Mouse (Mus musculus) gastrocnemius, adult 18-20 months (tissue): ENCODE measurements around the gene Awat1. TPM values are rescaled to one million over a fixed set of nuclear protein-coding genes. Genes with fewer than 3 reads are reported as not detected.

Experiments
- DNase-seq: peaks from one replicate; pipeline ENCODE4 v3.0.0; 2021; ENCODE audit warnings: low spot score
- long read RNA-seq, 2 experiments: library from polyadenylated mRNA; stranded (forward); transcript quantifications; one replicate each; pipeline ENCODE4 v2.0.0; 2021
- total RNA-seq, 2 experiments: library from RNA; stranded (reverse); gene quantifications; 2 replicates each; pipeline ENCODE4 v1.2.3; 2021

Gene Awat1
- total RNA-seq: not detected
- long read RNA-seq, experiment 1: 0 reads
- long read RNA-seq, experiment 2: 0 reads

DNA sequence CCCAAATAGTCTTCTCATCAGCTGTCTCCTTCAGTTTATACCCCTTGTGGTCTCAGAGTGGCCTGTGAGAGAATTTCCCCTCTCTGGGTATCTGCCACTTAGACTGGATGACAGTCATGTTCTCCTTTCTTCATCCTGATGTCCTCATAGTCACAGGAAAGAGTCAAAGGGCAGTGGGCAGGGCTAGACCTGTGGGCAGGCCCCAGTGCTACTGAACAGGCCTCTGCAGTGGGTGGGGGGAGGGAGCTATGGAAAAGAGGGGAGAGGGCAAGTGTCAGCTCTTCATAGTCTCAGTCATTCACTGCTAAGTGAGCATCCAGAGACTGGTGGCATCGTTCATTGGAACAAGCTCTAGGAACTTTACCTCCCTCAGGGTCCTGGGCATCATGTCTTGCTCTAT, at the start of gene Awat1:
Gene Awat1, plus strand, starts transcription at position 301 of the 400 bp plus-strand sequence.
- DNase-seq: no peak

DNA sequence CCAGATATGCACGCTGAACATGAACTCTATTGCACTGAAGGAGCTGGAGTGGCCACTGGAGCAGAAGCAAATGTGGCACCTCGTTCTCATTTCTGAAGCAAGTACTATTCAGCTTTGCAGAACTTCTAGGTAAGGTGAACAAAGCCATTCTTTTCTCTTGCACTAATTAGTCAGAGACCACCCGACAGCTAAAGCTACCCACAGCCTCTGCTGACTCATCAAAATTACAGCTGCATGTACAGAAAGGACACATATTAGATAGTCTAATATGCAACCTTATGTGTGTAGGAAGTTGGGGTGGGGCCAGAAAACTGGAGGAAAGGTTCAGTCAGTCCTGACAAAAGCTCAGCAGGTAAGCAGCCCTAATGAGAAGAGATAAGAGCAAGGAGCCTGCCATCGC, 47.6 kb upstream of the Awat1 start, which contains the start of gene Dgat2l6:
Gene Dgat2l6, plus strand, starts transcription at position 368 of the 400 bp plus-strand sequence.
- DNase-seq: no peak

DNA sequence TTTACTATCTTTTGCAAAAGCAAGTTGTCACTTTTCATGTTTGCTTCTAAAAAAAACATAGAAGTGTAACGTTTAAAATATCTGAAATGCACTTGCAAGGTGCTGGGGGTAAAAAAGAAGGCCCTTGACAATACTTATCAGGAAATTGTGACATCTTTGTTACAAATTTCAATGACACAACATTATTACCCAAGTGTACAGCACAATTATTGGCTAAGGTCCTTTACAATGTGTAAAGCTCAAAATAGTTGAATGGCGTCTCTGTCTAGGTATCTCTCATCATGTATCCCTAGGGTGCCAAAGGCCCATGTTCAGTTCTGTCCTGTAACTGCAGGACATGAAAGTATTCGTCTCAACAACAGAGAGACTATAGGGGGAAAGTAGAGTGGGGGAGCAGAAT, 16.0 kb upstream of the Awat1 start:
- DNase-seq: no peak

DNA sequence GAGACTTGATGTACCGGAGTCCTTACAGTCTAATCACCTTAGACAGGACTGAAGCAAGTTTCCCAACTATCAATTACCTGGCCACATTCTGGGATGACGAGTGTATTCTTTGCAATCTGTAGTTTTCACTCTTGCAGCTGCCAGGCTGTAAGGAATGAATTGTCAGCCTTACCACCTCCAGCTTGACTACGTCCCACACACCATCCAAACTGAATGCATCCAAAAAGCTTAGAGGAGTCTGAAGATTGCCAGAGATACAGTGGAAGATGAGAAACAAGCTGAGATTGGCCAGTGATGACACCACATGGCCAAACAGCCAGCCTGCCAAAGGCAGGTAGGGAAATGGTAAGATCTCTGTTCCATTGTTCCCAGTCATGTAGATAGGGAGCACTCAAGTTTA, 6.4 kb upstream of the Awat1 start:
- no peak for DNase-seq

DNA sequence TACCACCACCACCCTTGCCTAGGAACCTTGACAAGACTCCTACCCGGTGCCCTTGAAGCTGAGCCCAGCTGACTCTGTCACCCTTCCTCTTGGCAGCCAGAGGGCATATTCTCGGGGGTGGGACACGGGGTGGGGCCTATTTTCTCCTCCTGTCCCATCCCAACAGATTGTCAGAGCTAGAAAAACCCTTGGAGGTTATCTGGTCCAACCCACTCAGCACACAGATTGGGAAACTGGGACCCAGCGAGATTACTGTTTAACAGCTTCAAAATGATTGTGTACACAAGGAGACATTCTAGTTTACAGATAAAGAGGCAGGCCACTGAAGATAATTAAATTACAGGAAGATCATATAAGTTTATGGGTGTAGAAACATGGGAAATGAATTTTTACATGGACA, 22.7 kb downstream of the Awat1 start, which contains the start of gene P2ry4:
Gene P2ry4, minus strand, starts transcription at position 79 of the 400 bp plus-strand sequence.
- DNase-seq: no peak

DNA sequence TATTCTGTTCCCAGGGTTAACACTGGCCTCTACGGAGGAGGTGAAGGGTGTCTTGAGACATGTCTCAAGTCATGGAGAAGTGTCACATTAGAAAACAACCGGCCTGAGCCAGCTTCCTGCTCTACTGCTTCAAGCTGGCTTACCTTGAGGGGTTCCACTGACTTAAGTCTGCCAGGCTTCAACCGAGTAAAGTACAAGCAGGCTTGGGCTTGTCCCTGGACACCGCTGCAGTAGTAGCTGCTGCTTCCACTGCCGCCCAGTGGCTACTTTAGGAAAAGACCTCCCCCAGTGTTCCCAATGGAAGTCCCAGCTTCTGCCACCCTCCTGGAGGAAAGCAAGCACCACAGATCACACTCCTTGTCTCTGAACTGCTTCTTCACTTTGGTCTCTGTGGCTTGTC, 25.4 kb downstream of the Awat1 start:
- no peak for DNase-seq

DNA sequence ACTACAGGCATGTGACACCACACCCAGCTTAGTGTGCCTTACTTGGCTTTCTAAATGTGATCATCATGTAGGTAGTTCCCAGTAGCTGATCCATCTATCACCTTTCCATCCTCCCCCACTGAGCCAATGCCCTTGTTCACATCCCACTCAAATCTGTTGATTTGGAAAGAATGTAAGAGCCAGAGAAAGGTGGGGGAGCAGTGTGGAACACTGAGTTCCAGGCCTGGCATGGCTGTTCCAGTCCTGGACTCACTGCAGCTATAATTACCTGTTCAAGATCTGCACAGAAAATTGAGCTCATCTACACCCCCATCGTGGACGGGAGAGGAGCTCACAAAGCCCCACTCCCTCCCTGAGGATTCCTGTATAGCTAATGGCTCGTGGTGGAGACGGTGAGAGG, 27.7 kb downstream of the Awat1 start:
- no peak for DNase-seq

DNA sequence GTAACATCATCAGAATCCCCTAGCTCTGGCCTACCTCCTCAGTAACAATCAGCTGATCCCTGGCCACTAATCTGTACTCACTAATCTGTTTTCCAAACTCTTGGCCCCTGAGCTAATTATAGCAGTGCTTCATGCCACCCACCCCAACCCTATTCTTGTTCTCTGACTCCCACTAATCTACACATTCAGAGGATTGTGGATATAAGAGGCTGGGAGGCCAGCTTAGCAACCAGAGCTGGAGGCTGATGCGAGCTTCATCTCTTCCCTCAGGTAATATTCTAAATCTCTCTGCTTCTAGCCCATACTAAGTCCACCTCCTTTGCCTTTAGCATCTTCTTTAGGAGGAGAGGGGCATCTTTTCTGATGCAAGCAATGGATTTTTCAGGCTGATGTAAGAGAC, 33.3 kb downstream of the Awat1 start, which contains the start of gene Arr3:
Gene Arr3, plus strand, starts transcription at position 184 of the 400 bp plus-strand sequence.
- DNase-seq: no peak

DNA sequence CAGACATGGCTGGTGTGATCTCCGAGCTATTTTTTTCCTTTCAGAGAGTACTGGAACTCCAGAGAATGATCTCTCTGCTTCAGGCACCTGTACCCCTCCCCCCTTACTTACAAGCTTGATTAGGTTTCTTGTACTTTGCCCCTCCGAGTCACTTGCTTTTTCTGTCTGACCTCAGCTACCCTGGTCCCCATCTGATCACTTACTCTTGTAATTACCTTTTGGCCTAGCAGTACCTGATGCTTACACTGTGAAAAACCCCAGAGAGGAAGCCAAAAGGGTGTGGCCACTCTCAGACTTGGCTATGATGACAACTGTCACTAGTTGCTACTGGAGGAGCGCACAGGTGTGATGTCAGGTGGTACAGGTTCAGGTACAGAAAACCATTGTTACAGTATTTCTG, 46.4 kb downstream of the Awat1 start:
- no peak for DNase-seq

DNA sequence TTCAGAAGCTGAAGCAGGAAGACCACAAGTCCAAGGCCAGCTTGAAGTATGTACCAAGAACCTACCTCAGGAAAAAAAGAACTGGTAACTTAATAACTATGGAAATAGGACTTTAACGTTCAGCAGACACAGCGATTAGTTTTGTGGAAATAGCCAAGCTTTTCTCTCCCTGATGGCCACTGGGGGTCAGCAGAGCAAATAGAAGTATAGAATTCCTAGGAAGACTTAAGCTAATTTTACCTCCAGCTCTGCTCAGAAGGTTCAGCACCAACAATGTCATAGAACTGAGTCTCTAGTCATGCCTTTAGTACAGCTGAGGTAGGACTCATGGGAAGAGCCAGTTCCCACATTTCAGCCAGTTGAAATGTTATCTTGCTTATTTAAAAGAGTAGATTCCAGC, 49.3 kb downstream of the Awat1 start:
- DNase-seq: no peak

DNA sequence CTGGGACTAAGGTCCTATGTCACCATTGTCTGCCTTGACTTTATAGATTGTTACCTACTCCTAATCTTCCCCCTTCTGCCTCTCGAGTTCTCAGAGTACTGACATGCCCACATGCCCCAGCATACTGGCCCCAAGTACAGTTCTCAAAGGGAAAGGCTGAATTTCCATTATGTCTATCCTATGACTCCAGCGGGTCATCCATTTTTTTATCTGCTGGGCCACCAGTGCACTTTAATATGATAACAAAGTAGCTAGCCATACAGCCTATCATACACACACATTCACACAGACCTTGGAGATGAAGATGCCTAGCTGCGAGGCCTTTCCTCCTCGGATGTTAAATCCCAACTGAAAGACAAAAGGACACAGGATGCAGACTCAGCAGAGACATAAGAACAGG, 52.2 kb downstream of the Awat1 start:
- no peak for DNase-seq

DNA sequence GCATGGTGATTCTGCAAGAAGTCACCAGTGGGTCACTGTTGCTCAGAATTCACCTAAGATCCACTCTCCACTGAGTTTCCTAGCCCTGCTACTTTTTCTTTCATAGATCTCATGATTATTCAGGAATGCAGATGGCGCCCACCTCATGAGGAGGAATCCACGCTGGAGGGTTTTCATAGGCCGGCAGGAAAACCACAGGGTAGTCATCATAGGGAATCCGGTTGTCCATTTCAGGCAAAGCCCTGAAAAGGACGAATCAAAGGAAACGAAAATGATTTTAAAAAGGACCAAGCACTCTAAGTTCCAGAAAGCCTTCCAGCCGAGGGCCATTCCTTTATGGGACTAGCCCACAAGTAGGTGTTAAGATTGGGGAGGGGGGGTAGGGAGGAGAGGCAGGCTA, 53.1 kb downstream of the Awat1 start:
- DNase-seq: no peak

DNA sequence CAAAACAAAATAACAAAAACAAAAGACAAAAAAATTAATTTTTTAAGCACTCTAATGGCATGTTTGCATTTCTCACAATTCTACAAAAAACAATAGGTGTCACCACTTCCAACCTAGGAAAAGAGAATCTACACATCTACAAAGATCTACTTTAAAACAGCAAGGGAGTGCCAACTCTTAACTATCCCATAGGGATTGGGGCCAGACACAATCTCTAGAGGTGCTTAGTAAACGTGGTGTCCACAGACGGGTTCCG, 53.4 kb downstream of the Awat1 start, which contains the start of gene Kif4:
Gene Kif4, plus strand, starts transcription at position 192 of the 256 bp plus-strand sequence.
- DNase-seq: no peak

DNA sequence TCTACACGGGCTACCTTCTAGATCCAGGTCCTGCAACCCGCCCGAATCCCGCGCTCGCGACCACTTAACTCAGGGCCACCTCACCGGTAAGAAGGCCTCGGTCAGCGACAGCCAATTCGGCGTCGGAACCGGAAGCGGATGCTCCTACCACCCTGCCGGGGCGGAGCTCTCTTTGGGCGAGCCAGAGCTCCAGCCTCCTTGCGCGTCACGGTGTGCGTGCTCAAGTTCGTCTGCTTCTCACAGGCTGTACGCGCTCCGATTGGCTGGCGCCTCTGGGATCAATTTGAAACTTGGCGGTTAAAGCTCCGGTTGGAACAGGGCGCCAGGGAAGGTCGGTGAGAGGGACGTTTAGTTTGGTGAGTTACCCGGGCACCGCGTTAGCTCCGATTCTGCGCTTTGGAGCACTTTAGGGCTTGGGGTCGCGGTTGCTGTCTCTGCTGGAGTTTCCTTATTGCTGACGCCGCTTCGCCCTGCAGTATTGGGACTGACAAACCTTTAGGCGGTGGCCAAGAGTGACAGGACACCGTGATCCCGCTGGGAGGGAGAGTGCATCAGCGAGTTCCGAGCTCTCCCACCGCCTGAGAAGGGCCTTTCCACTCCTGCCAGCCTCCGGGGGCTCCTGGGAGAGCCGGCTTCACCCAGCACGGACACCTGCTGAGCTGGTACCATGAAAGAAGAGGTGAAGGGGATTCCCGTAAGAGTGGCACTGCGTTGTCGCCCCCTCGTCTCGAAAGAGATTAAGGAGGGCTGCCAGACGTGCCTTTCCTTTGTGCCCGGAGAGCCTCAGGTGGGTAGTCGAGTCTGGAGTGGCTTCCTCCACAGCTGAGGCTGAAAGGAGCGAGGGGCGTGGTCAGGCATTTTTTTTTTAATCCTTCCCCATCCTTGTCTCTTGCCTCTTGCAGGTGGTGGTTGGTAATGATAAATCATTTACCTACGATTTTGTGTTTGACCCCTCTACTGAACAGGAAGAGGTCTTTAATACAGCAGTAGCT, 54.0 kb downstream of the Awat1 start, which contains the start of gene Pdzd11:
Gene Pdzd11, minus strand, starts transcription at position 767 of the 992 bp plus-strand sequence.
- peak; percentile 86 for DNase-seq

Other genes starting within 250 kb of the Awat1 start
- not detected for gene Otud6a, start 143.2 kb upstream of the Awat1 start, total RNA-seq
- under 1 TPM; 0.14 to 0.24 TPM for gene Awat2, start 129.5 kb upstream of the Awat1 start, total RNA-seq
- gene Igbp1, start 78.0 kb upstream of the Awat1 start, total RNA-seq: 10 to 100 TPM; 34.2 to 40.6 TPM
- under 1 TPM; 0.30 to 0.62 TPM for gene Dgat2l6, start 47.4 kb upstream of the Awat1 start, total RNA-seq
- under 1 TPM in 1 of 2 experiments, not detected in 1; 0.05 TPM for gene P2ry4, start 22.6 kb downstream of the Awat1 start, total RNA-seq
- not detected for gene Arr3, start 33.2 kb downstream of the Awat1 start, total RNA-seq
- gene Kif4, start 53.5 kb downstream of the Awat1 start, total RNA-seq: under 1 TPM in 1 of 2 experiments, not detected in 1; 0.12 TPM
- 10 to 100 TPM; 10.8 to 11.4 TPM for gene Pdzd11, start 54.3 kb downstream of the Awat1 start, total RNA-seq
- gene Gdpd2, start 157.6 kb downstream of the Awat1 start, total RNA-seq: not detected
- 1 to 10 TPM; 1.1 to 1.9 TPM for gene Dlg3, start 195.5 kb downstream of the Awat1 start, total RNA-seq